Mouse (Mus musculus): Measurements from ENCODE around the gene Slf2. TPM values are rescaled to one million over a fixed set of nuclear protein-coding genes. Genes with fewer than 3 reads are reported as not detected.
A peak's percentile ranks its signal among the peaks of the same experiment; 100 is the strongest.

The Slf2 gene
- polyA plus RNA-seq, 1 experiment from 2014 or later, result 38.8 TPM

- no peaks in the 10 kb centered on the region for H3K27me3 ChIP-seq (replicated peaks; ENCODE audit: control insufficient read depth, insufficient read depth, low read length)
- H3K9ac ChIP-seq (replicated peaks; ENCODE audit: low read depth, low read length), result no peak overlapping the region
- H3K9me3 ChIP-seq (ENCODE audit: control insufficient read depth, low read length), result no peaks in the 10 kb centered on the region
- H3K4me1 ChIP-seq (replicated peaks; ENCODE audit: control insufficient read depth, insufficient read depth, low read length), result peaks cover 18% of the 10 kb centered on the region
- ATAC-seq, result no peak
- H3K4me3 ChIP-seq (replicated peaks; ENCODE audit: low read length), result no peak overlapping the region
- H3K27ac ChIP-seq (ENCODE audit: low read length), result no peak overlapping the region
- no peaks in the 10 kb centered on the region for H3K36me3 ChIP-seq (ENCODE audit: control insufficient read depth, insufficient read depth)
- no peak overlapping the region for H3K4me2 ChIP-seq (ENCODE audit: low read length)
- WGBS, result 41% methylated on average over 4 of the region's 4 CpGs
Measured at GRCm38 (mm10) chr19:44905316-44905715, 25.6 kb upstream of the Slf2 start.

DNA sequence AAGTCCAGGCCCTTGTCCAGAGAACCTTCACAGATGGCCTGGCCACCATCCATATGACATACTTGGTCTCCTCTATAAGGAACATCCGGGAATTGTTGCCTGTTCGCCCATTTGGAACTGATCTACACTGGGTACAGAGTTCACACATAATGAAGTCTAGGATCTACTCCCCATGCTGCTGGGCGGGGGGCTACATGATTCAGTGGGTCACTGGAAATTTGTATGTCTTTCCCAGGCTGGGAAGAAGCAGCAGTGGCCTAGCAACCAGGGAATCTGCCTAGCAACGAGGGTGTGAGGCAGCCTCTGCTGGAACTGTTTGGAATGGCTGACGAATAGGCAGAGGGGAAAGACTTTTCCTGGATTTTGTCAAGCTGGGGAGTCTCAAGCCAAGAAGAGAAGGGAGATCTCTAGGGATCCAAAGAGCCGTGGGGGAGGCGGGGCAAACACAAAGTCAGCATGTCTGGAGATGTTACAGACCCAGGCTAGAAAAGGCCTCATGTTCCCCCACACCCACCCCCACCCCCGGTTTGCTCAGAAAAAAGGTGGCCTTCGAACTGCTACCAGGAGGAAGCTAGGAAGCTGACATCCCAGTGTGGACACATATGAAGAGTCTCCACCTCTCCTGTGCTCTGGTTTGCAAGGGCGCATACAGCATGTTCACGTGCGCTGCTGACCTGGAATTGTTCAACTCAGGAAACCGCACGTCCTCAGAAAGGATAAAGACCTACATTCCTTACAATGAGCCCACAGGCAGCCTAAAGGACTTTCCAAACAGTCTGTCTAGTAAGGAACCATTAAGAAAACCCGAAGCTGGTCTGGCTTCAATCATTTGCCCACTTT, 22.9 kb upstream of the Slf2 start:
- Histone ChIP-seq H3K27me3 (replicated peaks; ENCODE audit: control insufficient read depth, insufficient read depth, low read length) (no peaks in the 10 kb centered on the region), H3K9ac (replicated peaks; ENCODE audit: low read depth, low read length) (no peak overlapping the region), H3K4me1 (replicated peaks; ENCODE audit: control insufficient read depth, insufficient read depth, low read length) (peaks cover 12% of the 10 kb centered on the region), H3K27ac (ENCODE audit: low read length) (no peak overlapping the region), H3K36me3 (ENCODE audit: control insufficient read depth, insufficient read depth) (no peaks in the 10 kb centered on the region), H3K4me2 (ENCODE audit: low read length) (no peak overlapping the region), H3K9me3 (ENCODE audit: control insufficient read depth, low read length) (no peaks in the 10 kb centered on the region), H3K4me3 (replicated peaks; ENCODE audit: low read length) (no peak overlapping the region)
- 34% methylated on average over 15 of the region's 15 CpGs for WGBS
- peak; percentile 43; the same call in 1 of the 2 replicates for ATAC-seq

- no peak overlapping the region for H3K4me3 ChIP-seq (replicated peaks; ENCODE audit: low read length)
- 33% methylated on average over 11 of the region's 11 CpGs for WGBS
- H3K4me2 ChIP-seq (ENCODE audit: low read length), result no peak overlapping the region
- H3K9ac ChIP-seq (replicated peaks; ENCODE audit: low read depth, low read length), result no peak overlapping the region
- no peaks in the 10 kb centered on the region for H3K27me3 ChIP-seq (replicated peaks; ENCODE audit: control insufficient read depth, insufficient read depth, low read length)
- ATAC-seq, result no peak
- H3K36me3 ChIP-seq (ENCODE audit: control insufficient read depth, insufficient read depth), result no peaks in the 10 kb centered on the region
- no peak overlapping the region for H3K27ac ChIP-seq (ENCODE audit: low read length)
- no peaks in the 10 kb centered on the region for H3K9me3 ChIP-seq (ENCODE audit: control insufficient read depth, low read length)
- H3K4me1 ChIP-seq (replicated peaks; ENCODE audit: control insufficient read depth, insufficient read depth, low read length), result peaks cover 12% of the 10 kb centered on the region
Measured at GRCm38 (mm10) chr19:44908836-44909460, 22.0 kb upstream of the Slf2 start.

DNA sequence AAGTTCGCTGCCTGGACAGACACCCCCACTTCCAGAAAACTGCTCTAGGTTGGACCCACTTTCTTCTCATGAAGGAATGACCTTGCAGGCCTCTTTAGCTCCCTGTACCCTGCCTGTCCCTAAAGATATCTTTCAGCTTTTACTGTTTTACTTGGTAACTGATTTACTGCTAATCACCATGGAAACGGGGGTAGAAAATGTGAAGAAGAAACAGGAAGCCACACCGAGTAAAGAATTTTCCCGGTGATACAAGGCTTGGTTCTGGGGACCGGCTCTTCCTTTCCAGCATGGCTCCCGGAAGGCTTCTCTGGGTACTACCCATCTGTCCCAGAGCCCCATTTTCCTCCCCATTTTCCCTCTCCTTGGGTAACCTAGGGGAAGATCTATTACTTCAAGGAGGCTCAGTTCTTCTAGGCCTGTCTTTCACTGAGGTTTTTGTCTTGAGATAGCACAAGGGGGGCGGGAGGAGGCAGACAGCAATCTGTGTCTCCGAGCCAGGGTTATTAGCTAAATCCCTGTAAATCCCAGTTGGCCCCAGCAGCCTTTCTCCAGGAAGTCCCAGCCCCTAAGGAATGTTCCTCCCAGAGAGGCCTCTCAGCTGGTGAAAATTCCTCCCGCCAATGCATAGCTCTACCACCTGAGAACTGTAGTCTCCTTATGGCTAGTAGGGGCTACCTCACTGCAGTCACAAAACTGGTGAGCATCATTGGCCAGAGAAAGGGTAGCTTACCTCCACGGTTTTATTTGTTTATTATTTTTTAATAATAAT, 16.3 kb upstream of the Slf2 start:
- H3K27ac ChIP-seq (ENCODE audit: low read length), result no peak overlapping the region
- no peak overlapping the region for H3K4me2 ChIP-seq (ENCODE audit: low read length)
- no peaks in the 10 kb centered on the region for H3K27me3 ChIP-seq (replicated peaks; ENCODE audit: control insufficient read depth, insufficient read depth, low read length)
- no peak overlapping the region for H3K9ac ChIP-seq (replicated peaks; ENCODE audit: low read depth, low read length)
- no peak overlapping the region for H3K4me3 ChIP-seq (replicated peaks; ENCODE audit: low read length)
- no peaks in the 10 kb centered on the region for H3K9me3 ChIP-seq (ENCODE audit: control insufficient read depth, low read length)
- H3K4me1 ChIP-seq (replicated peaks; ENCODE audit: control insufficient read depth, insufficient read depth, low read length), result no peaks in the 10 kb centered on the region
- no peak for ATAC-seq
- H3K36me3 ChIP-seq (ENCODE audit: control insufficient read depth, insufficient read depth), result no peaks in the 10 kb centered on the region
- WGBS, result 66% methylated on average over 10 of the region's 10 CpGs

- Histone ChIP-seq H3K27ac (ENCODE audit: low read length) (no peak overlapping the region), H3K9me3 (ENCODE audit: control insufficient read depth, low read length) (no peaks in the 10 kb centered on the region), H3K4me3 (replicated peaks; ENCODE audit: low read length) (no peak overlapping the region), H3K36me3 (ENCODE audit: control insufficient read depth, insufficient read depth) (no peaks in the 10 kb centered on the region), H3K4me1 (replicated peaks; ENCODE audit: control insufficient read depth, insufficient read depth, low read length) (no peaks in the 10 kb centered on the region), H3K27me3 (replicated peaks; ENCODE audit: control insufficient read depth, insufficient read depth, low read length) (no peaks in the 10 kb centered on the region), H3K9ac (replicated peaks; ENCODE audit: low read depth, low read length) (no peak overlapping the region), H3K4me2 (ENCODE audit: low read length) (no peak overlapping the region)
- no peak for ATAC-seq
- 84% methylated on average over 6 of the region's 6 CpGs for WGBS
Measured at GRCm38 (mm10) chr19:44918171-44918570, 12.8 kb upstream of the Slf2 start.

GRCm38 (mm10) chr19:44921466-44922139, 9.3 kb upstream of the Slf2 start:
- Histone ChIP-seq H3K4me1 (replicated peaks; ENCODE audit: control insufficient read depth, insufficient read depth, low read length) (no peaks in the 10 kb centered on the region), H3K27me3 (replicated peaks; ENCODE audit: control insufficient read depth, insufficient read depth, low read length) (no peaks in the 10 kb centered on the region), H3K4me2 (ENCODE audit: low read length) (no peak overlapping the region), H3K9ac (replicated peaks; ENCODE audit: low read depth, low read length) (no peak overlapping the region), H3K9me3 (ENCODE audit: control insufficient read depth, low read length) (no peaks in the 10 kb centered on the region), H3K27ac (ENCODE audit: low read length) (no peak overlapping the region), H3K36me3 (ENCODE audit: control insufficient read depth, insufficient read depth) (no peaks in the 10 kb centered on the region), H3K4me3 (replicated peaks; ENCODE audit: low read length) (no peak overlapping the region)
- WGBS, result 73% methylated on average over 1 of the region's 1 CpGs
- ATAC-seq, result no peak

DNA sequence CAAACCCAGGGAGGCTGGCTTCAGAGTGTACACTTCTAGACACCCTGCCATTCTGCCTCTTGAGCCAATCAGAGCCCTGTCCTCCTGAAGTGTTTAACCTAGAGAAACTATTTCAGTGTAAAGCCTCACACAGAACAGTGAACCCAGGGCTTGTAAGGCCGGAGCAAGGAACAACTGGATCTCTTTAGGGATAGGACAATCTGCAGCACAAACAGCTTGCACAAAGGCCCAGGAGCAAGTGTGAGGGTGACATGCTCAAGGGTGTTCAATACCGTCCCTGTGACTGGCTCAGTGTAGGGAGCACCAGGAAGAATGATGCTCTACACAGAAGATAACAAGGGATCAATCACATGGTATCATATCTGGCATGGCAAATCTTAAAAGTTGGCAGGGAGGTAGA, 8.4 kb upstream of the Slf2 start:
- WGBS, result 76% methylated on average over 2 of the region's 2 CpGs
- H3K9ac ChIP-seq (replicated peaks; ENCODE audit: low read depth, low read length), result no peak overlapping the region
- H3K27ac ChIP-seq (ENCODE audit: low read length), result no peak overlapping the region
- ATAC-seq, result no peak
- H3K4me1 ChIP-seq (replicated peaks; ENCODE audit: control insufficient read depth, insufficient read depth, low read length), result no peaks in the 10 kb centered on the region
- H3K4me2 ChIP-seq (ENCODE audit: low read length), result no peak overlapping the region
- H3K27me3 ChIP-seq (replicated peaks; ENCODE audit: control insufficient read depth, insufficient read depth, low read length), result no peaks in the 10 kb centered on the region
- H3K36me3 ChIP-seq (ENCODE audit: control insufficient read depth, insufficient read depth), result no peaks in the 10 kb centered on the region
- no peaks in the 10 kb centered on the region for H3K9me3 ChIP-seq (ENCODE audit: control insufficient read depth, low read length)
- no peak overlapping the region for H3K4me3 ChIP-seq (replicated peaks; ENCODE audit: low read length)

DNA sequence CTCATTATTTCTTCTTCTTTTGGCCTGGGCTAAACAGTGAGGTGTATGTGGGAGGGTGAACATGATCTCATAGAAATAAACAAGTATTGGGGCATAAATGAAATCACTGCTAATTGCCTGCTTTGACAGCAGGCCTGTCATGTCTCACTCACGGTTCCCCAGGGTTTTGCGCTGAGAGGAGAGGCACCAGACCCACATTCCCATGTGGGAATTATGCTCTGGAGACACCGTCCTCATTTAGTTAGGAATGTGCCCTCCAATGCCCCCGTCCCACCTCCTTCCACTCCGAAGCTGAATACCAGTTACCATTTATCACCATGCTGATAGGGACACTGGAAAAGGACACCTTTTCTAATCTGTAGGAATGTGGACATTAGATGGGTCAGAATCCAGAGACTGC, 6.3 kb upstream of the Slf2 start:
- H3K27ac ChIP-seq (ENCODE audit: low read length), result no peak overlapping the region
- H3K9me3 ChIP-seq (ENCODE audit: control insufficient read depth, low read length), result no peaks in the 10 kb centered on the region
- 66% methylated on average over 5 of the region's 5 CpGs for WGBS
- no peak overlapping the region for H3K4me2 ChIP-seq (ENCODE audit: low read length)
- H3K4me1 ChIP-seq (replicated peaks; ENCODE audit: control insufficient read depth, insufficient read depth, low read length), result no peaks in the 10 kb centered on the region
- no peak for ATAC-seq
- H3K36me3 ChIP-seq (ENCODE audit: control insufficient read depth, insufficient read depth), result no peaks in the 10 kb centered on the region
- no peaks in the 10 kb centered on the region for H3K27me3 ChIP-seq (replicated peaks; ENCODE audit: control insufficient read depth, insufficient read depth, low read length)
- H3K4me3 ChIP-seq (replicated peaks; ENCODE audit: low read length), result no peak overlapping the region
- H3K9ac ChIP-seq (replicated peaks; ENCODE audit: low read depth, low read length), result no peak overlapping the region

DNA sequence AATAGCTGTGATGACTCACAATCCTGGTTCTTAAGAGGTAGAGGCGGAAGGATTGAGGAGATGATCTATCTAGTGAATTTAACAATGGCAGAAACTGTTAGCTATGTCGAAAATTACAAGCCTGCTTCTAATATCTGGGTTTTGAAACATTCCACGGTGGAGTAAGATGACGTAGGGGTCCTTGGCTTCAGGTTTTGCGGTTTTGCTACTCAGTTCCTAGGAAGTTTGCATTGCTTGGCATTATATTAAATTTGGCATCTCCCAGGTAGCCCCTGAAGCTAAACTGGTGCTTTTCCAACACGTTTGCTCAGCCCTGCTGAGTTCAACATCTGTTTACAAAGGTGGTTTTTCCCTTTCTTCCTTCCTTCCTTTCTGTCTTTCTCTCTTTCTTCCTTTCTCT, 4.2 kb upstream of the Slf2 start:
- no peaks in the 10 kb centered on the region for H3K9me3 ChIP-seq (ENCODE audit: control insufficient read depth, low read length)
- 77% methylated on average over 6 of the region's 6 CpGs for WGBS
- H3K27ac ChIP-seq (ENCODE audit: low read length), result no peak overlapping the region
- no peak overlapping the region for H3K4me3 ChIP-seq (replicated peaks; ENCODE audit: low read length)
- no peak for ATAC-seq
- H3K9ac ChIP-seq (replicated peaks; ENCODE audit: low read depth, low read length), result no peak overlapping the region
- no peak overlapping the region for H3K4me2 ChIP-seq (ENCODE audit: low read length)
- H3K36me3 ChIP-seq (ENCODE audit: control insufficient read depth, insufficient read depth), result no peaks in the 10 kb centered on the region
- H3K4me1 ChIP-seq (replicated peaks; ENCODE audit: control insufficient read depth, insufficient read depth, low read length), result peaks cover 7% of the 10 kb centered on the region
- H3K27me3 ChIP-seq (replicated peaks; ENCODE audit: control insufficient read depth, insufficient read depth, low read length), result no peaks in the 10 kb centered on the region
